In genomic region chr4:133013266-133013891, GRCm38 (mm10) we compare ENCODE assay signal across 8 mouse cellular contexts. TPM values are rescaled to one million over a fixed set of nuclear protein-coding genes. Genes with fewer than 3 reads are reported as not detected.
DNase-seq lines count a peak whose midpoint lies in the region; ATAC-seq lines count a peak whose summit lies in the region.

No protein-coding gene starts in this region.

- WGBS in embryonic facial prominence, embryonic 12.5 days, result 5% methylated on average over 16 of the region's 18 CpGs
- WGBS in heart, embryonic 13.5 days, result 4% methylated on average over 16 of the region's 18 CpGs
- 3% methylated on average over 18 of the region's 18 CpGs for WGBS in kidney, embryonic 15.5 days
- WGBS in lung, embryonic 15.5 days, result 3% methylated on average over 14 of the region's 18 CpGs

- H3K27me3 ChIP-seq in embryonic facial prominence, embryonic 12.5 days, result peaks cover 5% of the 10 kb centered on the region
- H3K27me3 ChIP-seq in heart, embryonic 13.5 days (replicated peaks), result peaks cover 8% of the 10 kb centered on the region
- peaks cover 12% of the 10 kb centered on the region for H3K27me3 ChIP-seq in kidney, embryonic 15.5 days
- peaks cover 15% of the 10 kb centered on the region for H3K27me3 ChIP-seq in lung, embryonic 15.5 days

- DNase-seq in 3134 (ENCODE audit: extremely low read depth, insufficient read length, low spot score) (peak; percentile 81), NIH3T3 (ENCODE audit: low read depth) (peak; percentile 54)
- peak; percentile 57 for DNase-seq in right cerebral cortex, postnatal 25 days
- no peak for DNase-seq in frontal cortex, postnatal 14 days (ENCODE audit: low spot score in 2 of 2)

- peaks cover 55% of the 10 kb centered on the region for H3K4me1 ChIP-seq in embryonic facial prominence, embryonic 12.5 days
- H3K4me1 ChIP-seq in heart, embryonic 13.5 days, result peaks cover 72% of the 10 kb centered on the region
- peaks cover 76% of the 10 kb centered on the region for H3K4me1 ChIP-seq in kidney, embryonic 15.5 days
- H3K4me1 ChIP-seq in lung, embryonic 15.5 days, result peaks cover 64% of the 10 kb centered on the region

- peak overlapping the region; percentile 97 for H3K4me2 ChIP-seq in embryonic facial prominence, embryonic 12.5 days (replicated peaks)
- H3K4me2 ChIP-seq in heart, embryonic 13.5 days, result peak overlapping the region; percentile 73
- H3K4me2 ChIP-seq in kidney, embryonic 15.5 days, result peak overlapping the region; percentile 66
- peak overlapping the region; percentile 83 for H3K4me2 ChIP-seq in lung, embryonic 15.5 days

- peak overlapping the region; percentile 93 for H3K9ac ChIP-seq in embryonic facial prominence, embryonic 12.5 days
- peak overlapping the region; percentile 100 for H3K9ac ChIP-seq in heart, embryonic 13.5 days
- peak overlapping the region; percentile 97 for H3K9ac ChIP-seq in kidney, embryonic 15.5 days
- H3K9ac ChIP-seq in lung, embryonic 15.5 days, result peak overlapping the region; percentile 99

- H3K4me3 ChIP-seq in embryonic facial prominence, embryonic 12.5 days, result peak overlapping the region; percentile 82
- H3K4me3 ChIP-seq in heart, embryonic 13.5 days, result peak overlapping the region; percentile 98
- peak overlapping the region; percentile 99 for H3K4me3 ChIP-seq in kidney, embryonic 15.5 days (replicated peaks)
- H3K4me3 ChIP-seq in lung, embryonic 15.5 days, result peak overlapping the region; percentile 97

- no peaks in the 10 kb centered on the region for H3K9me3 ChIP-seq in embryonic facial prominence, embryonic 12.5 days
- H3K9me3 ChIP-seq in heart, embryonic 13.5 days, result no peaks in the 10 kb centered on the region
- no peaks in the 10 kb centered on the region for H3K9me3 ChIP-seq in kidney, embryonic 15.5 days (replicated peaks)
- no peaks in the 10 kb centered on the region for H3K9me3 ChIP-seq in lung, embryonic 15.5 days

- H3K27ac ChIP-seq in embryonic facial prominence, embryonic 12.5 days, result peak overlapping the region; percentile 95
- H3K27ac ChIP-seq in heart, embryonic 13.5 days (replicated peaks), result peak overlapping the region; percentile 98
- H3K27ac ChIP-seq in kidney, embryonic 15.5 days, result peak overlapping the region; percentile 98
- peak overlapping the region; percentile 97 for H3K27ac ChIP-seq in lung, embryonic 15.5 days

- ATAC-seq in embryonic facial prominence, embryonic 12.5 days (ENCODE audit: insufficient number of reproducible peaks, insufficient read depth, low FRiP score, low TSS enrichment), result 0 out of 2 replicates have a peak, but pooled peaks have one; percentile 19
- no peak for ATAC-seq in heart, embryonic 13.5 days (ENCODE audit: extremely low read depth, insufficient number of reproducible peaks, low FRiP score, low TSS enrichment)
- peak; percentile 60 for ATAC-seq in kidney, embryonic 15.5 days (replicated peaks; ENCODE audit: low FRiP score)
- ATAC-seq in lung, embryonic 15.5 days (ENCODE audit: borderline replicate concordance, extremely low read depth, low FRiP score, low TSS enrichment), result peak; percentile 12; the same call in 1 of the 2 replicates

- no peaks in the 10 kb centered on the region for H3K36me3 ChIP-seq in embryonic facial prominence, embryonic 12.5 days
- H3K36me3 ChIP-seq in heart, embryonic 13.5 days, result peaks cover 5% of the 10 kb centered on the region; the same call in 1 of the 2 replicates
- peaks cover 5% of the 10 kb centered on the region; the same call in 1 of the 2 replicates for H3K36me3 ChIP-seq in kidney, embryonic 15.5 days
- no peaks in the 10 kb centered on the region for H3K36me3 ChIP-seq in lung, embryonic 15.5 days

RNA-seq across cellular contexts. Expression of gene Ahdc1, which starts 2.3 kb away (rescaled TPM):
- polyA plus RNA-seq in embryonic facial prominence, embryonic 12.5 days (2016; fragmentation: Nextera tagmentation; extraction: Ambion mirVana), result 12.7 and 14.6 TPM in 2 replicates
- 6.5 and 6.9 TPM in 2 replicates for polyA plus RNA-seq in heart, embryonic 13.5 days (2015; fragmentation: Nextera tagmentation; extraction: Ambion mirVana)
- polyA plus RNA-seq in kidney, embryonic 15.5 days (2015; fragmentation: Nextera tagmentation; extraction: Ambion mirVana), result 7.4 and 10.1 TPM in 2 replicates
- polyA plus RNA-seq in lung, embryonic 15.5 days (2015; fragmentation: Nextera tagmentation; extraction: Ambion mirVana), result 8.5 and 10.5 TPM in 2 replicates

RNA-seq across cellular contexts. Expression of gene Fgr, which starts 39.5 kb away (rescaled TPM):
- polyA plus RNA-seq in embryonic facial prominence, embryonic 12.5 days (2016; fragmentation: Nextera tagmentation; extraction: Ambion mirVana), result 0.29 and 0.39 TPM in 2 replicates
- polyA plus RNA-seq in heart, embryonic 13.5 days (2015; fragmentation: Nextera tagmentation; extraction: Ambion mirVana), result 0.21 and 0.23 TPM in 2 replicates
- 0.63 and 0.81 TPM in 2 replicates for polyA plus RNA-seq in kidney, embryonic 15.5 days (2015; fragmentation: Nextera tagmentation; extraction: Ambion mirVana)
- polyA plus RNA-seq in lung, embryonic 15.5 days (2015; fragmentation: Nextera tagmentation; extraction: Ambion mirVana), result 0.69 and 0.74 TPM in 2 replicates

Comparison
In these comparisons a context has a peak if more than half of its experiments do, and no peak if none do; other contexts are left out.
1. DNase-seq: peak in 3134 (single experiment), NIH3T3 (single experiment) and right cerebral cortex, postnatal 25 days (single experiment); none in frontal cortex, postnatal 14 days (0 of 2).
2. Peak in every context shown above with its lines, with median percentiles within 50 percentile points of each other: H3K27ac ChIP-seq, H3K4me2 ChIP-seq, H3K4me3 ChIP-seq and H3K9ac ChIP-seq.